Mouse (Mus musculus): ENCODE measurements at regions not wholly inside any gene's neighbourhood (a gene's known extent, or its start where the extent isn't known, plus 50 kb on each side); places are given as distances from the start of the nearest gene placed in this dataset.

- ATAC-seq (ENCODE audit: low FRiP score, low read depth) (no peak), DNase-seq (ENCODE audit: low spot score) (no peak)
- WGBS: 65% methylated on average over 10 of the region's 10 CpGs
- H3K36me3 ChIP-seq (ENCODE audit: control insufficient read depth, insufficient read depth, low read length): no peaks in the 10 kb centered on the region
- H3K27ac ChIP-seq (replicated peaks; ENCODE audit: low read depth, low read length): no peak overlapping the region
- no peaks in the 10 kb centered on the region for H3K9me3 ChIP-seq (ENCODE audit: control insufficient read depth, low read length)
- no peak overlapping the region for H3K4me2 ChIP-seq (replicated peaks; ENCODE audit: low read depth, low read length, severe bottlenecking)
- no peak overlapping the region for H3K4me3 ChIP-seq (replicated peaks; ENCODE audit: low read length)
- no peak overlapping the region for H3K9ac ChIP-seq (ENCODE audit: low read depth, low read length, severe bottlenecking)
- peaks cover 6% of the 10 kb centered on the region for H3K4me1 ChIP-seq (ENCODE audit: control insufficient read depth, insufficient read depth, low read length)
- H3K27me3 ChIP-seq (ENCODE audit: control insufficient read depth, insufficient read depth, low read length): no peaks in the 10 kb centered on the region
- TF ChIP-seq POLR2A (IDR thresholded peaks at IDR 0.05; ENCODE audit: borderline replicate concordance, extremely low read depth, insufficient read depth, insufficient read length): no peak
Measured at GRCm38 (mm10) chr12:12179292-12179865, 82.6 kb upstream of the Fam49a start.

DNA sequence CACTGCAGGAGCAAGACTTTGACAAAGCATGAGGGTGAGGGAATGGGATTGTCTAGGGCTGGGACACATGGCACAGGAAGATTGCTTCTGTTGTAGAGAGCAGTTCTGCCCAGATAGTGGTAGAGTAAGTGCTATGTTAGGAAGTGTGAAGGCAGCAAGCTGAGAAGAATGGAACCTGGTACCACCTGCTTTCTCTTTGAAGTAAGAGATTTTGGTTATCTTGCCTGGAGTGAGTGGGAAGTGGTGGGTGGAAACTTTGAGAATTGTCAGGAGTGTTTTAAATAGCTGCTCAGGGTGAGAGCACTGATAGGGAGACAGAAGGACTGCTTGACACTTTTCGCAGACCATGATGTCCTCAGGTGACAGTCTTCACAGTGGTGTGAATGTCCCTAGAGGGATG, 81.0 kb upstream of the Fam49a start:
- no peak overlapping the region for H3K4me2 ChIP-seq (replicated peaks; ENCODE audit: low read depth, low read length, severe bottlenecking)
- H3K27ac ChIP-seq (replicated peaks; ENCODE audit: low read depth, low read length): no peak overlapping the region
- DNase-seq (ENCODE audit: low spot score) (no peak), ATAC-seq (ENCODE audit: low FRiP score, low read depth) (no peak)
- H3K27me3 ChIP-seq (ENCODE audit: control insufficient read depth, insufficient read depth, low read length): no peaks in the 10 kb centered on the region
- peaks cover 6% of the 10 kb centered on the region for H3K4me1 ChIP-seq (ENCODE audit: control insufficient read depth, insufficient read depth, low read length)
- H3K9me3 ChIP-seq (ENCODE audit: control insufficient read depth, low read length): no peaks in the 10 kb centered on the region
- 63% methylated on average over 1 of the region's 1 CpGs for WGBS
- H3K9ac ChIP-seq (ENCODE audit: low read depth, low read length, severe bottlenecking): no peak overlapping the region
- no peak for TF ChIP-seq POLR2A (IDR thresholded peaks at IDR 0.05; ENCODE audit: borderline replicate concordance, extremely low read depth, insufficient read depth, insufficient read length)
- H3K36me3 ChIP-seq (ENCODE audit: control insufficient read depth, insufficient read depth, low read length): no peaks in the 10 kb centered on the region
- no peak overlapping the region for H3K4me3 ChIP-seq (replicated peaks; ENCODE audit: low read length)

DNA sequence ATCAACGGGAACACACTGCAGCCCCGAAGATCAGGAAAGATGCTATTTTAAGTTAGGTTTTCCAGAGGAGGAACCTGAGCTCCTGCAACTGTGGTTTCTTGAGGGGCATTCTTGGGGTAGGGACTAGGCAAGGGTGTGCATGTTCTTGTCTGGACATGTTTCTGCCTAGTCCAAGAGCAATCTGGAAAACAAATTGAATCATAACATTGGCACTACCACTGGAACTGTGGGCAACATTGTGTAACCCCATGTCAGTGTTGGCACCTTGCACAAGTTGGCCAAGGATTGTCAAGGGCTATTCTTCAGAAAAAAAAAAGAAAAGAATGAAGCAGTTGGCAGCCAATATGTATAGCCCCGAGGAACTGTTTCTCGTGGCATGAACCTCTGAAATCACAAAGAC, 80.3 kb upstream of the Fam49a start:
- no peak overlapping the region for H3K4me3 ChIP-seq (replicated peaks; ENCODE audit: low read length)
- peaks cover 3% of the 10 kb centered on the region for H3K4me1 ChIP-seq (ENCODE audit: control insufficient read depth, insufficient read depth, low read length)
- TF ChIP-seq POLR2A (IDR thresholded peaks at IDR 0.05; ENCODE audit: borderline replicate concordance, extremely low read depth, insufficient read depth, insufficient read length): no peak
- no peak for ATAC-seq (ENCODE audit: low FRiP score, low read depth)
- no peaks in the 10 kb centered on the region for H3K27me3 ChIP-seq (ENCODE audit: control insufficient read depth, insufficient read depth, low read length)
- H3K4me2 ChIP-seq (replicated peaks; ENCODE audit: low read depth, low read length, severe bottlenecking): no peak overlapping the region
- H3K9me3 ChIP-seq (ENCODE audit: control insufficient read depth, low read length): no peaks in the 10 kb centered on the region
- DNase-seq (ENCODE audit: low spot score): no peak
- WGBS: 85% methylated on average over 4 of the region's 4 CpGs
- no peak overlapping the region for H3K27ac ChIP-seq (replicated peaks; ENCODE audit: low read depth, low read length)
- no peaks in the 10 kb centered on the region for H3K36me3 ChIP-seq (ENCODE audit: control insufficient read depth, insufficient read depth, low read length)
- no peak overlapping the region for H3K9ac ChIP-seq (ENCODE audit: low read depth, low read length, severe bottlenecking)

- no peaks in the 10 kb centered on the region for H3K36me3 ChIP-seq (ENCODE audit: control insufficient read depth, insufficient read depth, low read length)
- H3K27me3 ChIP-seq (ENCODE audit: control insufficient read depth, insufficient read depth, low read length): no peaks in the 10 kb centered on the region
- DNase-seq (ENCODE audit: low spot score) (peak; percentile 20), ATAC-seq (ENCODE audit: low FRiP score, low read depth) (no peak)
- H3K9ac ChIP-seq (ENCODE audit: low read depth, low read length, severe bottlenecking): no peak overlapping the region
- WGBS: 71% methylated on average over 2 of the region's 2 CpGs
- H3K4me1 ChIP-seq (ENCODE audit: control insufficient read depth, insufficient read depth, low read length): no peaks in the 10 kb centered on the region
- no peaks in the 10 kb centered on the region for H3K9me3 ChIP-seq (ENCODE audit: control insufficient read depth, low read length)
- H3K27ac ChIP-seq (replicated peaks; ENCODE audit: low read depth, low read length): no peak overlapping the region
- no peak for TF ChIP-seq POLR2A (IDR thresholded peaks at IDR 0.05; ENCODE audit: borderline replicate concordance, extremely low read depth, insufficient read depth, insufficient read length)
- H3K4me2 ChIP-seq (replicated peaks; ENCODE audit: low read depth, low read length, severe bottlenecking): no peak overlapping the region
- H3K4me3 ChIP-seq (replicated peaks; ENCODE audit: low read length): no peak overlapping the region
Measured at GRCm38 (mm10) chr12:12186353-12186752, 75.6 kb upstream of the Fam49a start.

DNA sequence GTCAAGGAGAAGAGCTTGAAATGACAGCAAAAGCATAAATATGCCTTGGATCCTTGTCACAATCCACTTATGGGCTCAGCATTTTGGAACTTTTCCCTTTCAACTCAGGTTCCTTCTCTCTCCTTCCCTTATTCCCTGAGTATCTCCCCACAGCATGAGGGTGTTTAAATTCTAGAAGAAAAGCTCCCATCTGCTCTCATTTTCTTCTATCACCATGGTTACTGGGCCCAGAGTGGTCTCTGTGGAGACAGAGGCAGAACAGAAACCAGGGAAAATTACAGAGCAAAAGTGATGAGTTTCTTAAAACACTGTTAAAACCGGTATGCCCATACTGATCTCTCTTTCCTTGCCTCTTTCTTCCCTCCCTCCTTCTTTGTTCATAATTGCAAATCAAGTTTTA, 66.9 kb upstream of the Fam49a start:
- Histone ChIP-seq H3K27me3 (ENCODE audit: control insufficient read depth, insufficient read depth, low read length) (no peaks in the 10 kb centered on the region), H3K36me3 (ENCODE audit: control insufficient read depth, insufficient read depth, low read length) (no peaks in the 10 kb centered on the region), H3K4me1 (ENCODE audit: control insufficient read depth, insufficient read depth, low read length) (no peaks in the 10 kb centered on the region), H3K4me2 (replicated peaks; ENCODE audit: low read depth, low read length, severe bottlenecking) (no peak overlapping the region), H3K9me3 (ENCODE audit: control insufficient read depth, low read length) (no peaks in the 10 kb centered on the region), H3K4me3 (replicated peaks; ENCODE audit: low read length) (no peak overlapping the region), H3K9ac (ENCODE audit: low read depth, low read length, severe bottlenecking) (no peak overlapping the region), H3K27ac (replicated peaks; ENCODE audit: low read depth, low read length) (no peak overlapping the region)
- WGBS: 63% methylated on average over 1 of the region's 1 CpGs
- ATAC-seq (ENCODE audit: low FRiP score, low read depth) (no peak), DNase-seq (ENCODE audit: low spot score) (no peak)
- no peak for TF ChIP-seq POLR2A (IDR thresholded peaks at IDR 0.05; ENCODE audit: borderline replicate concordance, extremely low read depth, insufficient read depth, insufficient read length)

DNA sequence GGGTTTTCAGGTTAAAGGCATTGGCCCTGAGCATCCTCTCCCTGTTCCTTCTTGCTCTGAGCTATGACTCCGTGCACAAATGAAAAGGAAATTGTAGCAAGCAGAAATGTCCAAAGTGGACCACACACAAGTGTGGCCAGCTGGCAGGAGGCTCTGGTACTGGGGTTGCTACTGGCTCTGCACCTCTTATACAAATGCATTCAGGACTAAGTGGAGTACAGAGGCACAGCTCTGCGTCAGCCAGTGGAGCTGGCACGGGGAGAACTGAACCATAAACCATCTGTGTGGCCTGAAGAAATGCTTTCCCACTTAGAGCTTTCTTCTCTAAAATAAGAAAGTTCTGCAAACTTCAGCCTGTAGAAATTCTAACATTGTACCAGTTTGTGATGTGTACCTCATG, 65.3 kb upstream of the Fam49a start:
- DNase-seq (ENCODE audit: low spot score): no peak
- no peaks in the 10 kb centered on the region for H3K36me3 ChIP-seq (ENCODE audit: control insufficient read depth, insufficient read depth, low read length)
- ATAC-seq (ENCODE audit: low FRiP score, low read depth): no peak
- H3K27me3 ChIP-seq (ENCODE audit: control insufficient read depth, insufficient read depth, low read length): no peaks in the 10 kb centered on the region
- no peaks in the 10 kb centered on the region for H3K9me3 ChIP-seq (ENCODE audit: control insufficient read depth, low read length)
- TF ChIP-seq POLR2A (IDR thresholded peaks at IDR 0.05; ENCODE audit: borderline replicate concordance, extremely low read depth, insufficient read depth, insufficient read length): no peak
- WGBS: 62% methylated on average over 3 of the region's 3 CpGs
- no peaks in the 10 kb centered on the region for H3K4me1 ChIP-seq (ENCODE audit: control insufficient read depth, insufficient read depth, low read length)
- no peak overlapping the region for H3K4me2 ChIP-seq (replicated peaks; ENCODE audit: low read depth, low read length, severe bottlenecking)
- no peak overlapping the region for H3K9ac ChIP-seq (ENCODE audit: low read depth, low read length, severe bottlenecking)
- no peak overlapping the region for H3K27ac ChIP-seq (replicated peaks; ENCODE audit: low read depth, low read length)
- no peak overlapping the region for H3K4me3 ChIP-seq (replicated peaks; ENCODE audit: low read length)
